Mouse (Mus musculus) 3134 (cell line): ENCODE measurements around the gene Ints14.
"Not testable (repeated sequence)": the region's sequence is repeated elsewhere in the genome, so short reads cannot be mapped to it uniquely, and the experiment has no call there.

Source experiments
- DNase-seq: peaks from one replicate; pipeline ENCODE4 v3.0.0-alpha.2; 2011; ENCODE audit warnings: low spot score; ENCODE audit not compliant: insufficient read length; ENCODE audit errors: extremely low read depth

The Ints14 gene

DNA sequence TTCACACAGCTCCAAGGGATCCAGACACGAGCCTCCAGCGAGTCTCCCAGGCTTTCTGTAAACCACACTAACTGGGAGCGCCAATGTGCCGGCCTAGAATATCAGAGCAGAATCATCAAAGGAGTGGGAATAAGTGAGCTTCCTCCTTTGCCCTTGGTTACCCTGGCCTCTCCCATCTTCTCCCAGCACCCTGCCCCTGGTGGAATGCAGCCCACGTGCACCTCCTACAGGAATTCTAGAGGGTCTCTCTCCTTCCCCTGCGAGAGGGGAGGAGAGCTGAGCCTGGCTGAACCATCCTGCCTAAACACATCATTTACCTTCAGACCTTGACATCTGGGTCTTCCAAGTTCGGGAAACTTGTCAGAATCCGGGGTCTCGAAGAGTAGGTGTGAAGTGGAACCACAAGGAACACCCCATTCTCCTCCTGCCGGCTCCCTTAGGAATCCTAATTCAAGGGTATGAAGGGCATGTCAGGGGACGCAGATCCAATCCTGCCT is 9.5 kb upstream of the Ints14 start, which contains the start of gene Slc24a1:
TSS of gene Slc24a1 (minus strand) at position 447 of the 497 bp plus-strand sequence.
- no peak for DNase-seq

DNA sequence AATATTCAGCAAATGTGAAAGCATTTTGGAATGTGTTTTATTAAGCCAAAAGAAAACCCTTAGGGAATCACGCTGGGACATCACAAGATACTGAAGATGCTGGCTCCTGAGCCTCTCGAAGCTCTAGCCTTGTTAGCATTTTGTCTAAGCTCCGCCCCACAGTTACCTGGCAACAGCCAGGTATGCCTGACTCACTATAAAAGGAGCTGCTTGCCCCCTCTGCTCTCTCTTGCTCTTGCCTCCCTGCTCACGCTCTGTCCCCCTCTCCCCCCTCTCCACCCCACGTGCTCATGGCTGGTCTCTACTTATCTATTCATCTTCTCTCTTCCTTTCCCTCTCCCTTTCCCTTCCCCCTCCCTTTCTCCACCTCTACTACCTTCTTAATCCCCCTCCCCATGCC is 8.7 kb upstream of the Ints14 start:
- no peak for DNase-seq

DNA sequence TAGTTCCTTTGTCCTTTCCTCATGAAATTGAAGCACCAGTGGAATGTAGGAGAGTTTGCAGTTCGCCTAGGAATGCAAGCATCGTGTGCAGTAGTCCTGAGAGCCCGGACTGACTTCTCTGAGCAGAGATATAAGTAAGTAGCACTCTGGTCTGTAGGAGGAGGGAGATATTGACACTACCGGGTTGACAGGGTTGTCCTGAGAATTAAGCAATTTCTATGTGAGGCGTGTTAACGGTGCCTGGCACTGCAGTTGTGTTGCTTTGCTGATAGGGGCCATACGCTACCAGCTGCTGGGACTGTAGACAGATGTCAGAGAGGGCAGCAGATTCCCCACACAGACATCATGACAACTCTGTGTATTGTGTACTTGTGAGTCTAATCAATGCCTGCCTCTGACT is 7.5 kb upstream of the Ints14 start:
- DNase-seq = no peak

DNA sequence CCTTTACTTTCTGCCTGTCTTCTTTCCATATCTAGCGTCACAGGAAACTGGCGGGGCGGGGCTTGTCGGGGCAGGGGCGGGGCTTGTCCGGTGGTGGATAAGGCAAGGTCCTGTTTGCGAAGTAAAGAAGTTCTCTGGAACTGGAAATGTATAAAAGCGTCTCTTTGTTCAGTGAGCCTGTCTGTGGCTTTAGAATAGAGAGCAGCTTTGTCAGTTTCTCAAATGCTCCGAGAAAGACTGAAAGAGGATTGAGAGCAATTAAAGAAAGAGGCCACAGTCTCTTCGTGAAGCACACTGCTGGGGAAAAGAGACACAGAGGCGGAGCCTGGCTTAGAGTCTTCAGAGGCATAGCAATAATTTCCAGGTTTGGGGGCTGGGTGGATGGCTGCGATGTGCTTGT is 4.4 kb upstream of the Ints14 start:
- peak; percentile 53 for DNase-seq

DNA sequence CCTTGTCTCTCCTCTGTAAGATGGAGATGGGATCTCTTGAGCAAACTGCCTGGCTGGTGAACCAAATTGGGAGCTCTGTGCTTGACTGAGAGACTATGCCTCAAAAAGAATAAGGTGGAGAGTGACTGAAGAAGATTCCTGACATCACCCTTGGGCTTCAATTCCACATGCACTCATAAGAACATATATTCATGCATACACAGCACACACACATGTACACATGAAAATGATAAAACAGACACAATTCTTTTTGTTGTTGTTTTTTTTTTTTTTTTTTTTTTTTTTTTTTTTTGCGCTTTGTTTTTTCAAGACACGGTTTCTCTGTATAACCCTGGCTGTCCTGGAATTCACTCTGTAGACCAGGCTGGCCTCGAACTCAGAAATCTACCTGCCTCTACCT is 3.4 kb upstream of the Ints14 start:
- no peak for DNase-seq

DNA sequence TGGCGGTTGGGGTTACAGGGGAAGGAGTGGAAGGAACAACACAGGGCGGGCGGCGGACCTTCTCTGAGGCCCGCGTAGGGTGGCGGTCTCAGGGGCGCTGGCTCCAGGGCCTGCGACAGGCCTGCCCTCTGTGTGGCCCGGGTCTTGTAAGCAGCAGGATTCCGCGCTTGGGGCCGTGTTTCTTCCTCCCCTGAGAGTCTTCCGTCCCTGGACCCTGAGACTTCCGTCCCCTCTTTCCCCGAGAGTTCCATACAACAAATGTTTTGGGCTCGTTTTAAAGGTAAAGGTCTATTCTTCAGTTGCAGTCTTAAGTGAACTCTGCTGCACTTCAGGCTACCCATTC is 244 bp downstream of the Ints14 start:
- DNase-seq = no peak

DNA sequence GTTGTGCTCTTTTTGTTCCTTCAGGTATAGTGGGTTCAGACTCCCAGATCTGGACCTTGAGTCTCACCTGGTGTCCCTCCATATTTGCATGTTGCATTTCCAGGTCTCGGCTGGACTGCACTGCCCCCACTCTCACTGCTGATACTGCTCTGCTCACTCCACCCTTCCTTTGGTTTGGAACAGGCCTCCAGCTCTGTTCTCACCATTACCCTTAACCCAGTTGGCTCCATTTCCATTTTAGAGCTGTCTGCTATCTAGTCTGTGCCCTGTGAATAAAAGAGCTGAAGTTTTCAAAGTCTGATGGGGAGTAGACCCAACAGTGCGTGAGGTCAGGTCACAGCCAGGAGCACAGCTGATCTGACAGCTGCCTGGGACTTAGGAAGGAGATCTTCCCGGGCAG is 19.8 kb downstream of the Ints14 start:
- DNase-seq = no peak

DNA sequence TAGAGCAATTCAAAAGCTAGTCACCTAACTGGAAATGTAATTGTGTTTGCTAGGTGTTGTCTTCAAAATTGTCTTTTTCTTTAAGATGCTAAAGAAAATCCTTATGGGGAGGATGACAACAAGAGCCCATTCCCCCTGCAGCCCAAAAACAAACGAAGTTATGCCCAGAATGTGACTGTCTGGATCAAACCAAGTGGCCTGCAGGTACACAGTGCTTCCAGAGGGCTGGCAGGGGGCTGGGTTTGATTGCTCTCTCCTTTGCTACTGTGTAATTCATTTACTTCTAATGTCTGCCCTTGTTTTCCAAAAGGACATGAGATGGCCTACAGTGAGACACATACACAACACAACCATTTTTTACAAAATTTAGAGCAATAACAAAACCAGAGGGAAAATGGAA is 21.2 kb downstream of the Ints14 start:
- DNase-seq = no peak

DNA sequence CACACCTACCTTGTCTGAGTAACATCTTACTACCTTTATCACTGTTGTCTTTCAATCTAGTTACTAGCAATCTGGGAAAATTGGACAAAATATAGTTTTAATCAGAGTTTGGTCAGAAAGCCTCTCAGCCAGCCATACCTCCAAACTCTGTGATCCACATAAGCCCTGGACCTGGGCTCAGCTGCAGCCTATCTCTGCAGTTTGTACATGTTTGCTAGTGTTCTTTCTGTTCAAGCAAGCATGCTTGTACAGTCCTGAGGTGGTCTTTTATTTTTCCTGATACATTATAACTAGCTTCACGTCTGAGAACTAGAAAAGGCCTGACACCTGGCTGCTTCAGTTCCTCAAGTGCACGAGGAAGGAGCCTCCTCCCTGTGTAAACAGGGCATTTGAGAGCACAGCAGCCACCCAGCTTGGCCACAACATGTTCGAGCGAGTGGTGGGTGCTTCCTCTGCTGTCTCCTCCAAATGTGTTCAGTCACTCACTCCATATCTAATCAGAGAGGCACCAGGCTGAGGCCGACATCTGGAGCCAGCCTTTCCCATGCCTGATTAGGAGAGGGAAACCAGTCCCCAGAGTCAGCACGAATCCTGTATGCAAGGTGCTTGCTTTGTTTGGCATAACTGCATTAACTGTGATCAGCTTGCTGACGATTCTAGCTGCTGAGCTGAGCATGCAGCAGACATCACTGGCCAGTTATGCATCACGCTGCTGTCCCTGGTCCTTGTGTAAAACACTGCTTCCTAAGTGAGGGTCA is 24.5 kb downstream of the Ints14 start:
- no peak for DNase-seq

DNA sequence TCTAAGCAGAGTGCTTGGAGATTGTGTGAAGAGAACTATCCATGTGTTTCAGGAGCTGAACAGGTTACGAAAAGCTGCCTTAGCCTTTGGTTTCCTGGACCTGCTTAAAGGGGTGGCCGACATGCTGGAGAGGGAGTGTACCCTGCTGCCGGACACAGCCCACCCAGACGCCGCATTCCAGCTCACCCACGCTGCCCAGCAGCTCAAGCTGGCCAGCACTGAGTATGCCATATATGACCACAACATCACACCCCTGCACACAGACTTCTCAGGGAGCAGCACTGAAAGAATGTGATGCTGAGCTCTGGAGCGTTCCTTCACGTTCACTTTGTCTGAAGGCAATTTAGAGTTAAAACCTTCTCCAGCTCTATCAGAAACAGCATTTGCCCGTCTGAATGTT is 25.1 kb downstream of the Ints14 start:
- DNase-seq = no peak

DNA sequence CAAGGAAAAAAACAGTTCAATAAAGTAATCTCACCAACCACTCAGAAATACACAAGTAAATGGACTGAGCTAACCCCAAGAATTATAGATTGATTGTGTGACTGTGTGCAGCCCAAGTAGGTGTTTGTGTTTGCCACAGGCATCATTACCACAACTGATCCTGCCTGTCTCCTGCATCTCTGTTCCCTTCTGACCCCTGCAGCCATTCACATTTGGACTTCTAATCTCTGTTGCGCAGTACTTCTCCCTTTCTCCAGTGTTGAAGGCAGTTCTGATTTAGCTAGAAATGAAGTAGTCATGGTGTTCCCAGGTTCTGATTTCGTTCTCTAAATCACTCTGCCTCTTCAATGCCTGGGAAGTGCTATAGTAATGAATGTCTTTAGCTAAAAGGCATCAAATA is 26.9 kb downstream of the Ints14 start:
- DNase-seq = no peak

DNA sequence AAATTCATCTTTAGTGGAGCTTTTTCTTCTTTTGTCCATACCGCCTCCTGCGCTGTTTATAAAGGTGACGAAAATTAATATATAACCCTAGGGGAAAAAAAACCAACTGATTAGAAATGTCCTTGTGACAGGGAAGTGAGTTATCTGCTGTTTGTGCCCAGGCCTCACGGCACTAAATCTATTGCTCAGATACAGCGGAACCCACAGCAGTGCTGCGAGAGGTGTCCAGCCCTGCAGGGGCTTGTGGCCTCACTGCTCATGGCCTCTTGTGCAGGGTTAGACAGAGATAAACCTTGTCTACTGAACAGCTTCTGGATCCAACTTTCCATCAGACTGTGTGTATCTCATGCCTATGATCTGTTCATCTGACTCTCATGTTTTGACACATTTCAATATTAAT is 27.7 kb downstream of the Ints14 start:
- DNase-seq = no peak

DNA sequence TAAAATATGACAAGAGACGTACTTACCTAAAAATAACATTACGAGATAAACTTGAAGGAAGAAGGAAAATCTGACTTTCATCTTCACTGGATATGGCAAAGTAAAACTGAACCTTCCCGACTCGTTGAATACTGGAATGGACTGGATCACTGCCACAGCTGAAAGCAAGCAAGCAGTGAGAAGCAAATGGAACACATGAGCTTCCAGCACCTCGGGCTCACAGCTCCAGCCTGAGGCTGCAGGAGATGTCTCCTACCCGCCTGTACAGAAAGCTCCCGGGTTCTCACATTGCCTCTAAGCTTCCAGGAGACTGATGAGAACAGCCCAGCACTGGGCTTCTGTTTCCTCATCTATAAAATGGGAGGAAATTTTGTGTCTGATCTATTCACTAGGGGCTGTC is 29.6 kb downstream of the Ints14 start:
- DNase-seq = no peak

DNA sequence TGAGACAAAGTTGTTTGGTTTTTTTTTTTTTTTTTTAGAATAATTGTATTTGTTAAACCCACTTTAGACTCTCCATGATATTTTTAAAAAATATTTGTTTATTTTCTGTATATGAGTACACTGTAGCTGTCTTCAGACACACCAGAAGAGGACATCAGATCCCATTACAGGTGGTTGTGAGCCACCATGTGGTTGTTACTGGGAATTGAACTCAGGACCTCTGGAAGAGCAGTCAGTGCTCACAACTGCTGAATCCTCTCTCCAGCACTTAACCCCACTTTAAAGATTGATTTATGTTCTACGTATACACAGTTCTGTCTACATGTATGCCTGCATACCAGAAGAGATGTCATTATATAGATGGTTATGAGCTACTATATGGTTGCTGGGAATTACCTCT is 34.8 kb downstream of the Ints14 start:
- DNase-seq = not testable (repeated sequence)

DNA sequence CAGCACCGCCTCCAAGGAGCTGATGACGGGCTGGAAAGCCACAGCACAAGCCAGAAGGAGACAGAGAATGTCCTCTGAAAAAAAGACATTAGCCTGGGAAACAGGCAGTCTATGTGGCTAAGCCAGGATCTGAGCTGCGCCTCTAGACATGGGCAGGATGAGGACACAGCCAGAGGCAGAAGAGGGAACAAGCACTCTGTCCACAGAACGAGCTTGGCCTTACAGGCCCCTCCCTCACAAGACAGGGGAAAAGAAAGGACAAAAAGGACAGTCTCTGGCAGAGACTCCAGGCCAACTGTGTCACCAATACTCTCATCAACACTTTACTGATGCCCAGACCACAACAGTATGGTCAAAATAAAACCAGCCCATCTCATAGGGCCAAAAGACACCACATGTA is 40.8 kb downstream of the Ints14 start:
- DNase-seq = no peak

DNA sequence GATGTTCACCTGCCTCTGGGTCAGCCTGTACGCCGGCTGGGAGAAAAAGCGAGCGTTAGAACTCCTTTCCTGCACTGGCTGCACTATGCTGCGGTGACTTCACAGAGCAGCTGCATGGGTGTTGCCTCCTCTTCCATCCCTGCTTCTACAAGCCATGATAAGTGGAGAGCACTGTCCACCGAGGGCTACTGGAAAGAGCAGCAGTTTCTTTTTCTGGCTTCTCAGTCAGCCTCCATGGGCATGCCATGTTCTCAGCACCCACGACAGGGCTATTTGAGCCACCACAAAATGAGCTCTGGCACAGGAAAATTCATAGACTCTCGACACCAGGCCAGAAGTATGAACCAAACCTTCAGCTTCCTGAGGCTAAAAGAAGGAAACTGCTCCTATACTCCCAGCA is 45.0 kb downstream of the Ints14 start:
- DNase-seq = no peak

DNA sequence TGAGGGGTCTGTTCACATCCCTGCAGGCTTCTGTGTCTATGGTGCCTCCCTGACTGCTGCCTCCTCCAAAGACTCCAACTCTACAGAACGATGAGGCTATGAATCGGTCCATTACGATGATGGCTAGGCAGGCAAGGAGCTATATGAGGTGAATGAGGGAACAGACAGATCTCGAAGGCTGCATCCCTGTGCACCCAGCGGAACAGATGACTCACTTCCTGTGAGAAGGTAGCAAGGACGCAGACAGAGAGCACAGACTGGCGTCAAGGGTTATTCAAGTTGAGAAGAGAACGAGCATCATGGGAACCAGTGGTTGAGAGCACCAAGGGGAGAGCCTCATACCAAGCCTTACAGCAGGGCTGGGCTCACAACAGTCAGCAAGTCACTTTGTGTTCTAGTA is 49.9 kb downstream of the Ints14 start:
- no peak for DNase-seq

DNA sequence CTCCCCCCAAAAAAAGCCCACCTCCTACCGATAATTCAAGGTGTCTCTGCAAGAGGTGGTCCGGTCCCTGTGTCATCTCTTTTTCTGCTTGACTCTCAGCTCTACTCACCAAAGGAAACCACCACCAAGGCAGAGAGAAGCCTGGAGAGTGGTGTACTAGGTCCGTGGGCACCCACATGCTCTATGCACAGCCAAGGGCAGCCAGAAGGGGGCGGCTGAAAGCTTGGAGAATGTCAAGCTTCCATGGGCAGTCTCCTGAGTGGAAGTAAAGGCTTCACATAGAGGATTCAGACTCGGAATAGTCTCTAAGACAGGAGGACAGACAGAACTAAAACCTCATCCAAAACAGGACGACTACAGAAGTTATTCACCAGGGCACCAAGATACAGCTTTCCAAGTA is 50.6 kb downstream of the Ints14 start:
- no peak for DNase-seq

DNA sequence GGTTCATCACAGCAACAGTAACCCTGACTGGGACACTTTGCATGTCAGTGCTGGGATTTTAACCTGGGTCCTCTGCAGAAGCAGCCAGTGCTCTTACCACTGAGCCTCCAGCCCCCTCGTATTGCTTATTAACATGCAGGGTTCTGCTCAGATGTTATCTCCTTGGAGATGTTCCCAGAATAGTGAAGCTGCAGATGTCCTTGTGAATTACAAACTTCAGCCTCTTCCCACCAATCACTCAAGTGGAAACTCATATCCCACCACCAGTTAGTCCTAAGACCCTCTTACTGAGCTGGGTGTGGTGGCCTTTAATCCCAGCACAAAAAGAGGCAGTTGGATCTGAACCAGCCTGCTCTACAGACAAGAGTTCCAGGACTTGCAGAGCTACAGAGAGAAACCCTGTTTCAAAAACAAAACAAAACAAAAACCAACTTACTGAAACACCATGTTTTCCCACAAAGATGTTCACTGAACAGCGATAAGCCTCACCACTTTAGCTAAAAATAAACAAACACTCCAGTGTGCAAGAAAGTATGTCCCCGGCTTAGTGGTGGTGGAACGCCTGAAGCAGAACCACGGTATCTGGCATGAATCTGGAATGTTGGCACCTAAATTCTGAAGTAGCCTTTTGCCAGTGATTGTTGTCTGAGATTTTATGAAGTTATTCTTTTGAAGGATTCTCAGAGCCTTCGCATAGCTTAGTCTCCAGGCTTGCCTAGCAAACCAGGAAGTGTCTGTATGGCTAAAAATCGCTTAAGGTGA is 54.9 kb downstream of the Ints14 start:
- DNase-seq = no peak

DNA sequence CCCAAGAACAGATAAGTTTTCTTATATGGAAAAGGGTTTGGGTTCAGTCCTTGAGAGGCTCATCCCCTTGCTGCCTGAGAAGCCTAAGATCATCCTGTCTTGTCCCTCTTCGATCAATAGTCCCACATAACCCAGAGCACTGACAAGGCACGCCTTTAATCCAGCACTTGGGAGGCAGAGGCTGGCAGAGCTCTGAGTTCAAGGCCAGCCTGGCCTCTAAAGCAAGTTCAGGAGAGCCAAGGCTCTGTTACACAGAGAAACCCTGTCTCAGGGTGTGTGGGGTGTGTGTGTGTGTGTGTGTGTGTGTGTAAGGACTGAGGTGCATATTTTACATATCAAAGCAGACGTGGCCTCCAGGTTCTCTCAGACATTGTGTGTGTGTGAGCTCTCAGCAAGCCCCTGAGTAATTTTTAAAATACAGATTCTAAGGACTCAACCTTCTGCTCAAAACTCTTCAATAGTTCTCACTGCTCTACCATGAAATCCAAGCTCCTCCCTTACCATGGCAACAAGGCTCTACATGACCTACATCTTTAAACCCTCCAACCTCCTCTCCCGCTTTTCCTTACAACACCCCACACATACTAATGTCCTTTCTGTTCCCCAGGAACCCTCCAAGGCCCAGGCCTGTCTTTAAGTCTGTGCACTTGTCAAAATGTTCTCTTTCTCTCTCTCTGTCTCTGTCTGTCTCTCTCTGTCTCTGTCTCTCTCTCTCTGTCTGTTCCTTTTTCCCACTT is 55.7 kb downstream of the Ints14 start:
- DNase-seq = no peak

DNA sequence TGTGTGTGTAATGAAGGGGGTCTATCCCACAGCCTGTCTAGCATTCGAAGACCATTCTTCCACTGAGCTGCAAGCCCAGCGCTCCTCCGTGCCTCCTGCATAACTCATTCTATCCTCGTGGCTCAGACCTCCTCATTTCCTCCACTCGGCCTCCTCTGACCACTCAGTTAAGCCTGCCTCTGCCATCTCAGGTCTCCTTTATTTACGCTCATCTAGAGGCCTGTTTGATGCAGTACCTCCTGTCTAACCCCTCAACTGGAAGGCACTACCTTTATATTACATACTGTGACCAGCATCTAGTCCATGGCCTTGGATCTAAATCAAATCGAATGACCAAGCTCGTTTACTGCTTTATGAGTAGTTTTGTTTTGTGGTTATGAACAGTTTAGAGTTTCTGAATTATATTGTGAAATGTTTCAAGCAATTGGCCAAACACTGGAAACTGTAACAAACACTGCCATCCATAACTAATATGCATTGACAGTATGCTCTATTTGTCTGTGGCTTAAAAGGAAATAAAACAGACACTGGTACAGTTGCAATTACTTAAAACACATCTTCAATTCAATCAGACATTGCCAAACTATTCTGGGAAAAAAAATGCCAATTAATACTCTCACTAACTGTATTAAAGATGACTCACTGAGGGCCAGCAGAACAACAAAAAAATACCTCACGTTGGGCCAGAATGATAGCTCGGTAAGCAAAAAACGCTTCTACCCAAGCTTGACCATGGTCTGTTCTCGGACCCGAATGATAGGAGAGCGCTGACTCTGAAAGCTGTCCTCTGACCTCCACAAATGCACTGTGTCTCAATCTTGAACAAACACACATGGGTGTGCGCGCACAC is 56.5 kb downstream of the Ints14 start:
- no peak for DNase-seq
